Mouse (Mus musculus) cerebellum, postnatal 36 days (tissue): Measurements from ENCODE around the gene Gpd1.

Experiments
- DNase-seq, 2 experiments: peaks; one replicate each; pipeline ENCODE4 v3.0.0; 2021 to 2022; ENCODE audit warnings: mixed read lengths in 2 of 2

Gpd1 gene

DNA sequence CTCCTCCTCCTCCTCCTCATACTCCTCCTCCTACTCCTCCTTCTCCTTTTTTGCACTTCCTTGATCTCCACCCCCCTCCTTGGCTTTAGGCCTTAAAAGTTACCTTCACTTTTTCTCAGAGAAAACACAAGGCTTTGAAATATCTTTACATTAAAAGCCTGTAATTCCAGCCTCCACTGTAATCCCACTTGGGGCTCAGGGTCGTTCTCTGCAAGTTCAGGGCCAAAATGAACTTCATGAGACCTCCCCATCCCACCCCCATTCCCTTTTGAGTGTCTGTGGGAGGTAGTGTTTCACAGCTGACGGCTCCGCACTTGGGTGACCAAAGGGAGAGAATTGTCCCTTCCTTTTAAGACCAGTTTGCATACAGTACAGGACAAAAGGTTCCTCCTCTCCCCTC is 55.6 kb downstream of the Gpd1 start:
- no peak for DNase-seq
